ENCODE assay signal across 28 mouse cellular contexts in genomic region chr6:5263250-5263999, GRCm38 (mm10). TPM values are rescaled to one million over a fixed set of nuclear protein-coding genes. Genes with fewer than 3 reads are reported as not detected.
DNase-seq lines count a peak whose midpoint lies in the region; ATAC-seq lines count a peak whose summit lies in the region.
"Had no signal": no experiment of that assay in that cellular context is flagged by ENCODE, and none has a peak within 500 bp of the region (broad histone marks: within the 10 kb centered on the region; RNA-seq: fewer than 3 reads in every experiment).

No protein-coding gene starts in this region.

- no peaks in the 10 kb centered on the region for H3K27me3 ChIP-seq in liver, embryonic 11.5 days (replicated peaks; ENCODE audit: control insufficient read depth, insufficient read depth, low read length)
- H3K27me3 ChIP-seq in liver, embryonic 16.5 days (ENCODE audit: control insufficient read depth, insufficient read depth, low read depth, low read length), result no peaks in the 10 kb centered on the region
- H3K27me3 ChIP-seq: embryonic facial prominence, embryonic 15.5 days; heart, embryonic 15.5 days; hindbrain, embryonic 15.5 days; limb, embryonic 13.5 days had no signal

- 0 out of 2 replicates have a peak, but pooled peaks cover 4% of the 10 kb centered on the region for H3K36me3 ChIP-seq in liver, embryonic 11.5 days (ENCODE audit: control insufficient read depth, insufficient read depth, low read length)
- peaks cover 30% of the 10 kb centered on the region for H3K36me3 ChIP-seq in liver, embryonic 16.5 days (ENCODE audit: control insufficient read depth, insufficient read depth)
- H3K36me3 ChIP-seq: embryonic facial prominence, embryonic 15.5 days; hindbrain, embryonic 15.5 days had no signal

- no peak for DNase-seq in liver, embryonic 11.5 days (ENCODE audit: low spot score)
- DNase-seq in liver (no peak), A20 (ENCODE audit: low read depth, low spot score) (peak; percentile 27)
- DNase-seq in cerebellum, adult 9-10 months, result no peak
- no peak for DNase-seq in gastrocnemius, postnatal 10 days
- DNase-seq: adrenal gland, adult 8-10 months; cerebellum, adult 2 months; cerebellum, postnatal 36 days; forebrain, postnatal 0 days; gastrocnemius, postnatal 36 days; heart, postnatal 4 days; kidney, adult 9 months; kidney, postnatal 14 days; layer of hippocampus, postnatal 36 days; midbrain, embryonic 14.5 days; right cerebral cortex, postnatal 4 days; thymus, postnatal 14 days had no signal

- H3K9me3 ChIP-seq in liver, embryonic 11.5 days (ENCODE audit: control insufficient read depth, low read length), result no peaks in the 10 kb centered on the region
- no peaks in the 10 kb centered on the region for H3K9me3 ChIP-seq in liver, embryonic 16.5 days (replicated peaks; ENCODE audit: control insufficient read depth, low read length)
- H3K9me3 ChIP-seq: embryonic facial prominence, embryonic 15.5 days; forebrain, embryonic 10.5 days; heart, embryonic 15.5 days; hindbrain, embryonic 15.5 days; limb, embryonic 13.5 days had no signal

- 0 out of 2 replicates have a peak overlapping the region, but pooled peaks have one; percentile 36 for H3K27ac ChIP-seq in liver, embryonic 11.5 days (ENCODE audit: low read depth, low read length)
- 0 out of 2 replicates have a peak overlapping the region, but pooled peaks have one; percentile 4 for H3K27ac ChIP-seq in liver, embryonic 16.5 days (ENCODE audit: low read length)
- H3K27ac ChIP-seq: embryonic facial prominence, embryonic 15.5 days; forebrain, embryonic 10.5 days; heart, embryonic 15.5 days; hindbrain, embryonic 15.5 days; limb, embryonic 13.5 days had no signal

- no peak overlapping the region for H3K9ac ChIP-seq in liver, embryonic 11.5 days (ENCODE audit: low read depth, low read length)
- H3K9ac ChIP-seq in liver, embryonic 16.5 days (ENCODE audit: low read depth, low read length), result no peak overlapping the region
- H3K9ac ChIP-seq: embryonic facial prominence, embryonic 15.5 days; forebrain, postnatal 0 days; heart, embryonic 15.5 days; hindbrain, embryonic 15.5 days; limb, embryonic 13.5 days had no signal

- peaks cover 3% of the 10 kb centered on the region; the same call in 1 of the 2 replicates for H3K4me1 ChIP-seq in liver, embryonic 11.5 days (replicated peaks; ENCODE audit: control insufficient read depth, insufficient read depth, low read length)
- peaks cover 3% of the 10 kb centered on the region for H3K4me1 ChIP-seq in liver, embryonic 16.5 days (ENCODE audit: control insufficient read depth, low read depth, low read length)
- H3K4me1 ChIP-seq: embryonic facial prominence, embryonic 15.5 days; forebrain, embryonic 10.5 days; heart, embryonic 15.5 days; hindbrain, embryonic 15.5 days; limb, embryonic 13.5 days had no signal

- ATAC-seq in liver, embryonic 11.5 days (replicated peaks; ENCODE audit: low FRiP score), result peak; percentile 89
- ATAC-seq in erythroblast, adult 5-6 weeks (replicated peaks; ENCODE audit: low FRiP score, poor library complexity, severe bottlenecking), result peak; percentile 33; the same call in 1 of the 2 replicates
- peak; percentile 83 for ATAC-seq in liver, embryonic 16.5 days (ENCODE audit: low read depth)
- no peak for ATAC-seq in inflammation-experienced regulatory T-cells, adult 6 months
- ATAC-seq: activated CD4-positive, CD25-positive, alpha-beta regulatory T cell, adult 4 months; forebrain, postnatal 0 days; intestine, embryonic 16.5 days had no signal

- no peak overlapping the region for H3K4me2 ChIP-seq in liver, embryonic 11.5 days
- H3K4me2 ChIP-seq in liver, embryonic 16.5 days (ENCODE audit: low read depth, low read length), result no peak overlapping the region
- H3K4me2 ChIP-seq: embryonic facial prominence, embryonic 15.5 days; heart, embryonic 15.5 days; hindbrain, embryonic 15.5 days; limb, embryonic 13.5 days had no signal

- WGBS in liver, embryonic 11.5 days, result 70% methylated on average over 8 of the region's 8 CpGs
- 66% methylated on average over 8 of the region's 8 CpGs for WGBS in liver, embryonic 16.5 days (ENCODE audit: insufficient replicate concordance)

- no peak overlapping the region for H3K4me3 ChIP-seq in liver, embryonic 11.5 days (ENCODE audit: low read depth, low read length)
- no peak overlapping the region for H3K4me3 ChIP-seq in liver, embryonic 16.5 days (ENCODE audit: low read depth, low read length)
- H3K4me3 ChIP-seq: embryonic facial prominence, embryonic 15.5 days; forebrain, embryonic 10.5 days; heart, embryonic 15.5 days; hindbrain, embryonic 15.5 days; limb, embryonic 13.5 days; myocyte had no signal

RNA-seq across cellular contexts. Expression of gene Pon3, which starts 7.3 kb away (rescaled TPM):
- polyA plus RNA-seq in liver, embryonic 11.5 days (2014; fragmentation: Nextera tagmentation; extraction: Ambion mirVana), result 17.8 and 18.5 TPM in 2 replicates
- 4.4 and 11.7 TPM in 2 replicates for total RNA-seq in erythroblast, adult 5-6 weeks (2015; ENCODE audit: low replicate concordance)
- total RNA-seq in erythroblast, adult 5-6 weeks (2017; ENCODE audit: low replicate concordance), result 7.2 and 8.9 TPM in 2 replicates
- polyA plus RNA-seq in liver, embryonic 16.5 days (2015; fragmentation: Nextera tagmentation; extraction: Ambion mirVana), result 25.8 and 26.6 TPM in 2 replicates
- 10 to 100 TPM; 22.6 to 46.5 (median 30.5) TPM for polyA plus RNA-seq in inflammation-experienced regulatory T-cells, adult 6 months (2017; shearing (Covaris generic))
- total RNA-seq in gastrocnemius, postnatal 10 days (2021), result 10 to 100 TPM; 17.0 to 24.2 TPM

RNA-seq across cellular contexts. Expression of gene Pon2, which starts 34.8 kb away (rescaled TPM):
- 60.1 and 61.2 TPM in 2 replicates for polyA plus RNA-seq in liver, embryonic 11.5 days (2014; fragmentation: Nextera tagmentation; extraction: Ambion mirVana)
- 57.6 and 68.1 TPM in 2 replicates for total RNA-seq in erythroblast, adult 5-6 weeks (2015; ENCODE audit: low replicate concordance)
- 43.8 and 45.8 TPM in 2 replicates for total RNA-seq in erythroblast, adult 5-6 weeks (2017; ENCODE audit: low replicate concordance)
- polyA plus RNA-seq in liver, embryonic 16.5 days (2015; fragmentation: Nextera tagmentation; extraction: Ambion mirVana), result 45.5 and 48.2 TPM in 2 replicates
- 10 to 100 TPM; 49.3 to 90.7 (median 60.3) TPM for polyA plus RNA-seq in inflammation-experienced regulatory T-cells, adult 6 months (2017; shearing (Covaris generic))
- 10 to 100 TPM; 15.7 to 18.9 TPM for total RNA-seq in gastrocnemius, postnatal 10 days (2021)
